Mouse (Mus musculus) kidney, embryonic 16.5 days (tissue): ENCODE data around the gene Trim45. TPM values are rescaled to one million over a fixed set of nuclear protein-coding genes. Genes with fewer than 3 reads are reported as not detected.

Experiments
- ATAC-seq: fragments of 200-750 bp; cut with Nextera tagmentation; 2 replicates; pipeline ENCODE4 v1.8.0; 2017; ENCODE audit warnings: moderate TSS enrichment; ENCODE audit not compliant: low FRiP score, low TSS enrichment
- H3K27ac ChIP-seq: fragments of 300-500 bp; sonication (generic); 2 replicates; pipeline ENCODE4 v1.5.1; 2014; ENCODE audit warnings: low read length
- H3K27me3 ChIP-seq: fragments of 300-500 bp; sonication (generic); 2 replicates; pipeline ENCODE4 v1.6.1; 2014; ENCODE audit warnings: low read length, control low read depth, mixed read lengths; ENCODE audit not compliant: insufficient read depth
- H3K36me3 ChIP-seq: fragments of 300-500 bp; sonication (generic); 2 replicates; pipeline ENCODE4 v1.6.1; 2014; ENCODE audit warnings: low read length, control low read depth, mixed read lengths; ENCODE audit not compliant: insufficient read depth
- H3K4me1 ChIP-seq: fragments of 300-500 bp; sonication (generic); 2 replicates; pipeline ENCODE4 v1.6.1; 2014; ENCODE audit warnings: low read length, control low read depth, mixed read lengths; ENCODE audit not compliant: insufficient read depth
- H3K4me2 ChIP-seq: fragments of 300-500 bp; sonication (generic); replicated peaks from 2 replicates; pipeline ENCODE4 v1.6.1; 2014; ENCODE audit warnings: low read depth, low read length
- H3K4me3 ChIP-seq: fragments of 300-500 bp; sonication (generic); 2 replicates; pipeline ENCODE4 v1.5.1; 2014; ENCODE audit warnings: mild to moderate bottlenecking, low read length
- H3K9ac ChIP-seq: fragments of 300-500 bp; sonication (generic); replicated peaks from 2 replicates; pipeline ENCODE4 v1.6.1; 2014; ENCODE audit warnings: low read length
- H3K9me3 ChIP-seq: fragments of 300-500 bp; sonication (generic); 2 replicates; pipeline ENCODE4 v1.6.1; 2016; ENCODE audit warnings: low read length, control low read depth
- WGBS: fragments of 180-500 bp; shearing (Covaris S2); extraction: QIAGEN DNeasy Blood & Tissue Kit; methylation state at CpG from one replicate; pipeline ENCODE4 v1.1.7; 2014; 5-methylcytosine and 5-hydroxymethylcytosine counted together
- polyA plus RNA-seq: library from polyadenylated mRNA; unstranded; fragments of >200 nt; fragmentation: Nextera tagmentation; extraction: Ambion mirVana; gene quantifications from 2 replicates; pipeline ENCODE4 v1.2.1, GENCODE M21; 2015

Trim45 gene
- polyA plus RNA-seq, 1 experiment from 2014 or later, result 7.7 TPM

DNA sequence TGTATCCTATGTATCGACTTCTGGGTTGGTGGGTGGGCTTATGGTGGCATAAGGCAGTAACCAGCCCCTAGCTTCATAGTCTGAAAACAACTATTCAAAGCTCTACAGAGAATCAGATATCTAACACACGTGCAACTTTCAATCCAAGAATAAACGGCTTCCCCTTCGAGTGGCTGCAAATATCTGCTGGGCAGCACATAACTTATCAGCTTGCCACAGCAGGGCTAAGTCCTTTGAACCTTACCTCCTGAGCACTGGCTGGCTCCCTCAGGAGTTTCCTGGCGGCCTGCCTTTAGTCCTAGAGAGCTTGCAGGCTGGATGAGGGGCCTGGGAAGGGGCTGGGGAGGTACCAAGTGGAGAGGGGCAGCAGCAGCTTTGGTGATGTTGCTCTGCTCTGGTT lies 39.0 kb downstream of the Trim45 start:
- H3K27ac ChIP-seq, result no peak overlapping the region
- no peaks in the 10 kb centered on the region for H3K9me3 ChIP-seq
- H3K4me2 ChIP-seq, result no peak overlapping the region
- WGBS, result 57% methylated on average over 5 of the region's 5 CpGs
- no peak overlapping the region for H3K9ac ChIP-seq
- no peaks in the 10 kb centered on the region for H3K27me3 ChIP-seq
- no peaks in the 10 kb centered on the region for H3K4me1 ChIP-seq
- H3K4me3 ChIP-seq, result no peak overlapping the region
- H3K36me3 ChIP-seq, result peaks cover 63% of the 10 kb centered on the region
- no peak for ATAC-seq

DNA sequence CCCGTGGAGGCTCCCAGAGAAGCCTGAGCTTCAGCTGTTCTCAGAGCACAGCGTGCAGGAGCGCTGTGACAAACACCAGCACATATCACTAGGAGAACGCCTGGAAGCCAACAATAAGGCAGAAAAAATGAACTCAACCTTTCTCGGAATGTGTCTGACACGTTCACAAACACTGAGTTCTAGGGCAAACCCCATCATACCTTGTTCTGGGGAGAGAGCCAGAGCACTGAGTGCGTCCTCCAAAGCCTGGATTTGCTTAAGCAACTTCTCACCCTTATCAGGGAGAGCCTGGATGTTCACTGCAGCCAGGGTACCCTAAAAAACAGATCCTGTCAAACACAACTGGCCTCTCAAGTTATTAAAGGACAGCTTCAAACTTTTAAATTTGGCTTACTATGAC lies 39.5 kb downstream of the Trim45 start:
- ATAC-seq, result no peak
- Histone ChIP-seq H3K36me3 (peaks cover 63% of the 10 kb centered on the region), H3K4me1 (no peaks in the 10 kb centered on the region), H3K27me3 (no peaks in the 10 kb centered on the region), H3K4me2 (no peak overlapping the region), H3K27ac (no peak overlapping the region), H3K4me3 (no peak overlapping the region), H3K9me3 (no peaks in the 10 kb centered on the region), H3K9ac (no peak overlapping the region)
- WGBS, result 81% methylated on average over 7 of the region's 7 CpGs

DNA sequence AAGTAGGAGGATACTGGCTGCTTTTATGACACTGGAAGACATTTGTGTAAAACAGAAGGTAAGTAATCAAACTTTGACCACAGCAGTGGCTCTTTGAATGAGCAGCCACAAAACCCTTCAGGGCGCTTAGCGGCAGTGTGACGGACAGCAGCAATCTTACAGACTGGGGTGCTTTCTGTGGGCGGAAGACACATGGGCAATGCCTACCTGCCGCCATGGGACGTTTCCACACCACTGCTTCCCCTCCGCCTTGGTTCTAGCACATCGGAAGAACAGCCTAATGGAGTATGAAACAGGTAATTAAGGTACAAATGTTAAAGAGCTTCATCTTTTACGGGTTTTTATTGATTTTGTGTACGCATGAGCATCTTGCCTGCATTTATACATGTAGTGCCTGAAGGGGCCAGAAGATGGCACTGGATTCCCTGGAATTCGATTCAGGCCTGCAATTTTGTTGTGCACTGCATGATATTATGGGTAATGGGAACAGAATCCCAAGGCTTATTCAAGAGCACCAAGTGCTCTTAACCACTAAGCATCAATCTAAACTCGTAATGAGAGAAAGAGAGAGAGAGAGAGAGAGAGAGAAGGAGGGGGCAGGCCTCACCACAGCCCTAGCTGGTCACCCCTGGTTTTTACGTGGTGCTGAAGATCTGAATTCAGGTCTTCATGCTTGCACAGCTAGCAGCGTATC lies 42.0 kb downstream of the Trim45 start:
- no peak for ATAC-seq
- Histone ChIP-seq H3K4me3 (no peak overlapping the region), H3K9ac (no peak overlapping the region), H3K4me2 (no peak overlapping the region), H3K4me1 (peaks cover 4% of the 10 kb centered on the region), H3K27ac (no peak overlapping the region), H3K9me3 (no peaks in the 10 kb centered on the region), H3K27me3 (no peaks in the 10 kb centered on the region), H3K36me3 (peaks cover 41% of the 10 kb centered on the region)
- WGBS, result 70% methylated on average over 14 of the region's 14 CpGs

DNA sequence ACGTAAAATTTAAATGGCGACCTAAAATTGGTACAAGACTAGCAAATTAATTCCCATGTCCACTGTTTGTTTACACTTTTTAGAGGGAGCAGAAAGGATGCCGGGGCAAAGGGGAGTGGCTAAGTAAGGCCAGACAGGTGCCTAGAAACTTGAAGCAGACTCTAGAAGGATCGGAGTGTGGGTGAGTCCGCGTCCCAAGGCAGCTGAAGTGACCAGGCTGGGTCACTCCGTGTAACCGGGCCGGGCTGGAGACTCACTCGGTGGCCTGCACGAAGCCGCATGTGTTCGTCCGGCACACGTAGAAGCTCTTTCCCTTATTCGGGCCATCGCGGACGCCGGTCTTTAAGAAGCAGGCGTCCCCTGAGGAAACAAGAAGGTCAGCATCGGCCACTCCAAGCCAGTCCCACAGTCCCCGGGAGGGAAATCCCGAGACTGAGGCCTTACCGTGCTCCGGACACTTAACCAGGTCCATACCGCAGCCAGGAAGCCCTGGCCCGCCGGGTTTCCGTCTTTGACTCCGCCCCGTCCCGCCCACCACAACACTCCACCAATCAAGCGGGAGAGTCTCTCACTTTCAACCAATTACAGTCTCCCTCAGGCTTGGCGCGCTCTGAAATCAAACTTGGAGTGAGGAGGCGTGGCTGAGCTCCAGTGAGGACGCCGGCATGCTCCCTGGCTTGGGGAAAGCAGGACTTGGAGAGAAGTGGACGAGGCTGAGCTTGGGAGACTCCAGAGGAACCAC lies 47.3 kb downstream of the Trim45 start, which contains the start of gene Ttf2:
Gene Ttf2, minus strand, starts transcription at position 488 of the 742 bp plus-strand sequence.
- Histone ChIP-seq H3K4me3 (peak within 1 kb of the TSS; percentile 75), H3K36me3 (no peaks in the 10 kb centered on the region), H3K9ac (peak within 1 kb of the TSS; percentile 78), H3K4me2 (peak within 1 kb of the TSS; percentile 81), H3K4me1 (peaks cover 8% of the 10 kb centered on the region), H3K27me3 (no peaks in the 10 kb centered on the region), H3K9me3 (no peaks in the 10 kb centered on the region), H3K27ac (peak within 1 kb of the TSS; percentile 68)
- under 1% methylated on average over 40 of the region's 40 CpGs for WGBS
- ATAC-seq, result peak; percentile 99

DNA sequence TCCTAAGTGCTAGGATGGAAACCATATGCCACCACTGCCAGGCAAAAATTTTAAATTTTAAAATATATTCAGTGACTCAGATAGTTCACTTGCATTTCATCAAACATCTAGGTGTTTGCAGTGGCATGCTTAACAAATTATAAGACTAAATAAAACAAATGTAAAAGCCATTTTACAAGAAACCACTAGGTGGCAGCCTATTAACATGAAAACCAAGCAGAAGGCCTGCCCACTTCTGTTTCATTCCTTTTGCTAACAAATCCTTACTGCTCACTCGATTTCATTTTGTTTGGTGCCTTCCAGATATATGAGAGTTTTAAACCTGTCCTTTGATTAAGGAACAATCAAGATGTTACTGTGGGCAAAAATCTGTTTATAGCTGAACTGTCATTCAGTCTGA lies 51.9 kb downstream of the Trim45 start:
- Histone ChIP-seq H3K9me3 (no peaks in the 10 kb centered on the region), H3K27me3 (no peaks in the 10 kb centered on the region), H3K4me1 (peaks cover 5% of the 10 kb centered on the region), H3K4me3 (no peak overlapping the region), H3K4me2 (no peak overlapping the region), H3K27ac (no peak overlapping the region), H3K9ac (no peak overlapping the region), H3K36me3 (no peaks in the 10 kb centered on the region)
- WGBS, result 0% methylated on average over 1 of the region's 1 CpGs
- no peak for ATAC-seq

DNA sequence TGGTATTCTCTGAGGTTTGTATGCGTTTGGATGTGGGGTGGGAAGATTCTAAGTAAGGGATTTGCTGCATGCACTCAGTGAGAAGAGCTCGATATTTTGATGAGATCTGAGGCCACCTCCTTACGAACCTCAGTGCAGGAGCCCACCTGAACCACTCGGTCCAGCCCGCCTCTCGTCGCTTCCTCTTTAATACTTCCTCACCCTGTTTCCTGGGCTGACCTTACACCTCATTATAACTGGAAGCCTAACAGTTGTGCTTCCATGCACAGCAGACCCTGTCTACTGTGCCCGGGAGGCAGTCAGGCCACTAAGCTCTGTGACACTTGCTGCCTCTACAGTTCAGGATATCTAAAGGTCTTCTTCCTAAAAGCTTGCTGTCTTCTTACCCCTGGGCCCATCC lies 57.3 kb downstream of the Trim45 start:
- no peak for ATAC-seq
- Histone ChIP-seq H3K9me3 (no peaks in the 10 kb centered on the region), H3K4me3 (no peak overlapping the region), H3K4me1 (no peaks in the 10 kb centered on the region), H3K36me3 (no peaks in the 10 kb centered on the region), H3K27ac (no peak overlapping the region), H3K9ac (no peak overlapping the region), H3K27me3 (no peaks in the 10 kb centered on the region), H3K4me2 (no peak overlapping the region)
- WGBS, result 62% methylated on average over 8 of the region's 8 CpGs

Other genes with a start within 250 kb of the Trim45 start
- gene Man1a2, start 236.7 kb upstream of the Trim45 start, polyA plus RNA-seq, result 43.7 and 48.1 TPM in 2 replicates
- 0.47 and 0.57 TPM in 2 replicates for gene Vtcn1, start 96.7 kb upstream of the Trim45 start, polyA plus RNA-seq
- gene Ttf2, start 47.5 kb downstream of the Trim45 start, polyA plus RNA-seq, result 17.8 and 21.2 TPM in 2 replicates
- 0.06 TPM in 1 of 2 replicates, not detected in the other for gene Cd101, start 107.4 kb downstream of the Trim45 start, polyA plus RNA-seq
- 2.1 and 2.4 TPM in 2 replicates for gene Ptgfrn, start 188.1 kb downstream of the Trim45 start, polyA plus RNA-seq